Mouse (Mus musculus): ENCODE measurements around the gene Gpi1. TPM values are rescaled to one million over a fixed set of nuclear protein-coding genes. Genes with fewer than 3 reads are reported as not detected.

Gene Gpi1
- polyA plus RNA-seq, 1 experiment: 456 TPM

- no peak overlapping the region for H3K27ac ChIP-seq (ENCODE audit: control insufficient read depth, insufficient read depth, low read depth, low read length)
- H3K4me3 ChIP-seq (ENCODE audit: control insufficient read depth, low read depth, low read length): no peak overlapping the region
- no peak for TF ChIP-seq POLR2A (IDR thresholded peaks at IDR 0.05; ENCODE audit: control insufficient read depth, low read depth, low read length)
- TF ChIP-seq CTCF (IDR thresholded peaks at IDR 0.05; ENCODE audit: control insufficient read depth, insufficient read depth, insufficient replicate concordance, low read depth, low read length): no peak
- H3K4me1 ChIP-seq (ENCODE audit: control insufficient read depth, insufficient read depth, low read length): no peaks in the 10 kb centered on the region
- H3K27me3 ChIP-seq (ENCODE audit: control insufficient read depth, insufficient read depth, low read length): no peaks in the 10 kb centered on the region
- no peaks in the 10 kb centered on the region for H3K36me3 ChIP-seq (ENCODE audit: control insufficient read depth, insufficient read depth, low read length)
These were observed 7.8 kb downstream of the Gpi1 start for GRCm38 (mm10) chr7:34222340-34222739.

DNA sequence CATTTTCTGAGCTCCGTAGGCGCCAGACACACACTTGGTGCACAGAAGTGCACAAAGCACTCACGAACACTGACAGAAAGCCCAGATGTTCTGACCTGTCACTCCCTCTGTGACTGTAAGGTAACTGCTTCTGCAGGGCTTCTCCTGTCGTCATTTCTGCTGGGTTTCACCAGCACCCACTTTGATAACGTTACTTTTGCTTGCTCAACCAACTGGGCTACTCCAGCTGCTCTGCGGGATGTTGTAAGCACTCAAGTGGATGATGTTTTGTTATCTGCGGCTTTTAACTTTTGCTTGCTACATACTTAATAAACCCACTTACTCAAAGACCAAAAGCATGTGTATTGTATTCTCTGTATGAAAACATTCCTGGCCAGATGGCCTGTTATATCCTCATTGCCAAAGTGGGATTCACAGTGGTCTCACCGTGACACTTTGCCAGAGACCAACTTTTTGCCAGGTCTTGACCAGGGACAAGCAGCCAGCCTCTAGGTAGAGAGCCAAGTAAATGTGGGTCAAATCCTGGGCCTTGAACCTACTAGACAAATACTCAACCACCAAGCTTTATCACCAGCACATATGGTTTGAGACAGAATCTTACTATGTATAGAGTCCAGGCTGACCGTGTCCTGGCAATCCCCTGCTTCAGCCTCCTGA, 8.4 kb downstream of the Gpi1 start:
- Histone ChIP-seq H3K36me3 (ENCODE audit: control insufficient read depth, insufficient read depth, low read length) (no peaks in the 10 kb centered on the region), H3K27me3 (ENCODE audit: control insufficient read depth, insufficient read depth, low read length) (no peaks in the 10 kb centered on the region), H3K4me1 (ENCODE audit: control insufficient read depth, insufficient read depth, low read length) (no peaks in the 10 kb centered on the region), H3K27ac (ENCODE audit: control insufficient read depth, insufficient read depth, low read depth, low read length) (no peak overlapping the region), H3K4me3 (ENCODE audit: control insufficient read depth, low read depth, low read length) (no peak overlapping the region)
- TF ChIP-seq CTCF (IDR thresholded peaks at IDR 0.05; ENCODE audit: control insufficient read depth, insufficient read depth, insufficient replicate concordance, low read depth, low read length) (no peak), POLR2A (IDR thresholded peaks at IDR 0.05; ENCODE audit: control insufficient read depth, low read depth, low read length) (no peak)

DNA sequence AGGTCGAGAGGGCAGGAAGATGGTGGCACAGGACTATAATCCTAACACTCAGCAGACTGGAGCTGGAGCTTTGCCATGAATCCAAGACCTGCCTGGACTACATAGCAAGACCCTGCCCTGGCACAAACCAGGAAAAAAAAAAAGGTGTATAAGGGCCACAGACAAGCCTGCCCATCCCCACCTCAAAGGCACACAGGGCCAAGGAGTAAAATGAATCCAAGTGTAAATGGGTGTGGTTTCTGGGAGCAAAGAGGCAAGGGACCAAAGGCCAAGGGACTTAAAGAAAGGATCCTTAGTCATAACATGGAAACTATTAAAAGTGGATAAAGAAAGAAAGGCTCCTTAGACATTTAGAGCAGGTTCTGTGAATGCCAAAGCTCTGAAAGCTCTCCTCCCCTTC, 11.6 kb downstream of the Gpi1 start:
- H3K27ac ChIP-seq (ENCODE audit: control insufficient read depth, insufficient read depth, low read depth, low read length): no peak overlapping the region
- TF ChIP-seq CTCF (IDR thresholded peaks at IDR 0.05; ENCODE audit: control insufficient read depth, insufficient read depth, insufficient replicate concordance, low read depth, low read length) (no peak), POLR2A (IDR thresholded peaks at IDR 0.05; ENCODE audit: control insufficient read depth, low read depth, low read length) (no peak)
- H3K36me3 ChIP-seq (ENCODE audit: control insufficient read depth, insufficient read depth, low read length): no peaks in the 10 kb centered on the region
- H3K27me3 ChIP-seq (ENCODE audit: control insufficient read depth, insufficient read depth, low read length): no peaks in the 10 kb centered on the region
- no peak overlapping the region for H3K4me3 ChIP-seq (ENCODE audit: control insufficient read depth, low read depth, low read length)
- H3K4me1 ChIP-seq (ENCODE audit: control insufficient read depth, insufficient read depth, low read length): no peaks in the 10 kb centered on the region

- Histone ChIP-seq H3K27me3 (ENCODE audit: control insufficient read depth, insufficient read depth, low read length) (no peaks in the 10 kb centered on the region), H3K4me1 (ENCODE audit: control insufficient read depth, insufficient read depth, low read length) (no peaks in the 10 kb centered on the region), H3K27ac (ENCODE audit: control insufficient read depth, insufficient read depth, low read depth, low read length) (no peak overlapping the region), H3K4me3 (ENCODE audit: control insufficient read depth, low read depth, low read length) (no peak overlapping the region), H3K36me3 (ENCODE audit: control insufficient read depth, insufficient read depth, low read length) (no peaks in the 10 kb centered on the region)
- TF ChIP-seq CTCF (IDR thresholded peaks at IDR 0.05; ENCODE audit: control insufficient read depth, insufficient read depth, insufficient replicate concordance, low read depth, low read length) (no peak), POLR2A (IDR thresholded peaks at IDR 0.05; ENCODE audit: control insufficient read depth, low read depth, low read length) (no peak)
These were observed 13.7 kb downstream of the Gpi1 start for GRCm38 (mm10) chr7:34216474-34216873.

- H3K27me3 ChIP-seq (ENCODE audit: control insufficient read depth, insufficient read depth, low read length): no peaks in the 10 kb centered on the region
- no peak overlapping the region for H3K4me3 ChIP-seq (ENCODE audit: control insufficient read depth, low read depth, low read length)
- TF ChIP-seq CTCF (IDR thresholded peaks at IDR 0.05; ENCODE audit: control insufficient read depth, insufficient read depth, insufficient replicate concordance, low read depth, low read length) (no peak), POLR2A (IDR thresholded peaks at IDR 0.05; ENCODE audit: control insufficient read depth, low read depth, low read length) (no peak)
- H3K27ac ChIP-seq (ENCODE audit: control insufficient read depth, insufficient read depth, low read depth, low read length): no peak overlapping the region
- no peaks in the 10 kb centered on the region for H3K36me3 ChIP-seq (ENCODE audit: control insufficient read depth, insufficient read depth, low read length)
- H3K4me1 ChIP-seq (ENCODE audit: control insufficient read depth, insufficient read depth, low read length): no peaks in the 10 kb centered on the region
These were observed 14.7 kb downstream of the Gpi1 start for GRCm38 (mm10) chr7:34215481-34215880.

DNA sequence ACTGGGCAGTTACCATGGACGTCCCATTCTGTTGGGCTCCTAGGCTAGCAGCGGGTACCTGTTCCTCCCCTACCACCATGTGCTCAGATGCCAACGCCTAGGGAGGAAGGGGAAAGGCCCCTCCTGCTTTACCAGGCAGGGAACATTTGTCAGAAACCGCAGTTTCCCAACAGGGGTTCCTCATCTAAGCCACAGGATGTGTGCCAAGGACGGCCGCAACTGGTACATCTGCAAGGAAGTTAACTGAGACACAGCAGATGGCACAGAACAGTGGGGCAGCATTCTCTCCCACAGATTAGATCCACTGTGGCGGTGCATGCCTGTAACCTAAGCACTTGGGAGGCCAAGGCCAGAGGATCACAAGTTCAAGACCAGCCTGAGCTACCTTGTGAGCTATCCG, 15.5 kb downstream of the Gpi1 start:
- Histone ChIP-seq H3K4me3 (ENCODE audit: control insufficient read depth, low read depth, low read length) (no peak overlapping the region), H3K27me3 (ENCODE audit: control insufficient read depth, insufficient read depth, low read length) (no peaks in the 10 kb centered on the region)
- TF ChIP-seq CTCF (IDR thresholded peaks at IDR 0.05; ENCODE audit: control insufficient read depth, insufficient read depth, insufficient replicate concordance, low read depth, low read length) (no peak), POLR2A (IDR thresholded peaks at IDR 0.05; ENCODE audit: control insufficient read depth, low read depth, low read length) (no peak)

GRCm38 (mm10) chr7:34213281-34213680, 16.9 kb downstream of the Gpi1 start:
- Histone ChIP-seq H3K4me1 (ENCODE audit: control insufficient read depth, insufficient read depth, low read length) (no peaks in the 10 kb centered on the region), H3K4me3 (ENCODE audit: control insufficient read depth, low read depth, low read length) (no peak overlapping the region), H3K27ac (ENCODE audit: control insufficient read depth, insufficient read depth, low read depth, low read length) (no peak overlapping the region), H3K36me3 (ENCODE audit: control insufficient read depth, insufficient read depth, low read length) (no peaks in the 10 kb centered on the region), H3K27me3 (ENCODE audit: control insufficient read depth, insufficient read depth, low read length) (no peaks in the 10 kb centered on the region)
- TF ChIP-seq POLR2A (IDR thresholded peaks at IDR 0.05; ENCODE audit: control insufficient read depth, low read depth, low read length) (no peak), CTCF (IDR thresholded peaks at IDR 0.05; ENCODE audit: control insufficient read depth, insufficient read depth, insufficient replicate concordance, low read depth, low read length) (no peak)

More for the DNA sequence above, 15.5 kb downstream of the Gpi1 start:
- Histone ChIP-seq H3K36me3 (ENCODE audit: control insufficient read depth, insufficient read depth, low read length) (no peaks in the 10 kb centered on the region), H3K4me1 (ENCODE audit: control insufficient read depth, insufficient read depth, low read length) (no peaks in the 10 kb centered on the region), H3K27ac (ENCODE audit: control insufficient read depth, insufficient read depth, low read depth, low read length) (no peak overlapping the region)
